Mouse (Mus musculus): ENCODE data around the gene Olfr1279. TPM values are rescaled to one million over a fixed set of nuclear protein-coding genes. Genes with fewer than 3 reads are reported as not detected.

The Olfr1279 gene
- not detected in 2 replicates for polyA plus RNA-seq (2021; fragmentation: Nextera tagmentation)
- long read RNA-seq, experiment 1: 0 reads
- long read RNA-seq, experiment 2: 0 reads

GRCm38 (mm10) chr2:111300374-111300773 is at the start of gene Olfr1279:
Gene Olfr1279 (plus strand): TSS chr2:111300635.

GRCm38 (mm10) chr2:111254216-111254615 is 46.2 kb upstream of the Olfr1279 start, which contains the start of gene Olfr1276:
Gene Olfr1276 (plus strand): TSS chr2:111254516.

GRCm38 (mm10) chr2:111274006-111274405 is 26.4 kb upstream of the Olfr1279 start, which contains the start of gene Olfr1277:
Gene Olfr1277 (minus strand): TSS chr2:111274106.

GRCm38 (mm10) chr2:111289836-111290235 is 10.6 kb upstream of the Olfr1279 start, which contains the start of gene Olfr1278:
Gene Olfr1278 (plus strand): TSS chr2:111290136.

GRCm38 (mm10) chr2:111313717-111314116 is 13.3 kb downstream of the Olfr1279 start, which contains the start of gene Olfr1280:
Gene Olfr1280 (plus strand): TSS chr2:111314017.

GRCm38 (mm10) chr2:111326220-111326619 is 25.8 kb downstream of the Olfr1279 start, which contains the start of gene Olfr1281:
Gene Olfr1281 (plus strand): TSS chr2:111326520.

GRCm38 (mm10) chr2:111335976-111336375 is 35.5 kb downstream of the Olfr1279 start, which contains the start of gene Olfr1282:
Gene Olfr1282 (minus strand): TSS chr2:111336076.

Other genes starting within 250 kb of the Olfr1279 start
- gene Gm13941, start 194.7 kb upstream of the Olfr1279 start, polyA plus RNA-seq (2021; fragmentation: Nextera tagmentation): not detected in 2 replicates
- not detected in 2 replicates for gene Gm15130, start 147.7 kb upstream of the Olfr1279 start, polyA plus RNA-seq (2021; fragmentation: Nextera tagmentation)
- gene 4930430A15Rik, start 71.0 kb upstream of the Olfr1279 start, polyA plus RNA-seq (2021; fragmentation: Nextera tagmentation): not detected in 2 replicates
- gene Olfr1275, start 65.3 kb upstream of the Olfr1279 start, polyA plus RNA-seq (2021; fragmentation: Nextera tagmentation): not detected in 2 replicates
- gene Olfr1276, start 46.1 kb upstream of the Olfr1279 start, polyA plus RNA-seq (2021; fragmentation: Nextera tagmentation): not detected in 2 replicates
- gene Olfr1277, start 26.5 kb upstream of the Olfr1279 start, polyA plus RNA-seq (2021; fragmentation: Nextera tagmentation): not detected in 2 replicates
- gene Olfr1278, start 10.5 kb upstream of the Olfr1279 start, polyA plus RNA-seq (2021; fragmentation: Nextera tagmentation): not detected in 2 replicates
- not detected in 2 replicates for gene Olfr1280, start 13.4 kb downstream of the Olfr1279 start, polyA plus RNA-seq (2021; fragmentation: Nextera tagmentation)
- not detected in 2 replicates for gene Olfr1281, start 25.9 kb downstream of the Olfr1279 start, polyA plus RNA-seq (2021; fragmentation: Nextera tagmentation)
- not detected in 2 replicates for gene Olfr1282, start 35.4 kb downstream of the Olfr1279 start, polyA plus RNA-seq (2021; fragmentation: Nextera tagmentation)
- gene Olfr1283, start 66.2 kb downstream of the Olfr1279 start, polyA plus RNA-seq (2021; fragmentation: Nextera tagmentation): not detected in 2 replicates
- not detected in 2 replicates for gene Olfr1284, start 74.9 kb downstream of the Olfr1279 start, polyA plus RNA-seq (2021; fragmentation: Nextera tagmentation)
- not detected in 2 replicates for gene Olfr1286, start 122.5 kb downstream of the Olfr1279 start, polyA plus RNA-seq (2021; fragmentation: Nextera tagmentation)
- not detected in 2 replicates for gene Olfr1287, start 148.5 kb downstream of the Olfr1279 start, polyA plus RNA-seq (2021; fragmentation: Nextera tagmentation)
- gene Olfr1288, start 173.5 kb downstream of the Olfr1279 start, polyA plus RNA-seq (2021; fragmentation: Nextera tagmentation): not detected in 2 replicates
- gene Olfr1289, start 180.2 kb downstream of the Olfr1279 start, polyA plus RNA-seq (2021; fragmentation: Nextera tagmentation): not detected in 2 replicates
- gene Olfr1290, start 193.2 kb downstream of the Olfr1279 start, polyA plus RNA-seq (2021; fragmentation: Nextera tagmentation): not detected in 2 replicates
- not detected in 2 replicates for gene Olfr1291-ps1, start 196.5 kb downstream of the Olfr1279 start, polyA plus RNA-seq (2021; fragmentation: Nextera tagmentation)
- not detected in 2 replicates for gene Olfr1293-ps, start 224.6 kb downstream of the Olfr1279 start, polyA plus RNA-seq (2021; fragmentation: Nextera tagmentation)
- gene Olfr1294, start 239.7 kb downstream of the Olfr1279 start, polyA plus RNA-seq (2021; fragmentation: Nextera tagmentation): not detected in 2 replicates